Mouse (Mus musculus): ENCODE measurements around the gene Lxn.

- no peak for TF ChIP-seq CTCF (IDR thresholded peaks at IDR 0.05; ENCODE audit: low read depth, low read length)
- no peak for TF ChIP-seq GATA1 (IDR thresholded peaks at IDR 0.05; ENCODE audit: borderline replicate concordance, low read length)
- TF ChIP-seq TAL1 (conservative IDR thresholded peaks at IDR 0.05; ENCODE audit: low read depth, low read length), result no peak
- no peak for TF ChIP-seq GATA2 (IDR thresholded peaks at IDR 0.05; ENCODE audit: borderline replicate concordance, low read depth, low read length)
- no peak for TF ChIP-seq POLR2AphosphoS5 (IDR thresholded peaks at IDR 0.05; ENCODE audit: insufficient replicate concordance, low read depth, low read length)
Measured at GRCm38 (mm10) chr3:67450601-67451210, 13.0 kb downstream of the Lxn start.
